Mouse (Mus musculus) intestine, embryonic 16.5 days (tissue): ENCODE results near the gene Trrap. TPM values are rescaled to one million over a fixed set of nuclear protein-coding genes. Genes with fewer than 3 reads are reported as not detected.

Source experiments
- ATAC-seq: fragments of 200-750 bp; cut with Nextera tagmentation; 2 replicates; pipeline ENCODE4 v1.8.0; 2017; ENCODE audit warnings: moderate TSS enrichment, moderate library complexity
- H3K27ac ChIP-seq: fragments of 300-500 bp; sonication (generic); 2 replicates; pipeline ENCODE4 v1.5.1; 2014; ENCODE audit warnings: mild to moderate bottlenecking, low read length
- H3K27me3 ChIP-seq: fragments of 300-500 bp; sonication (generic); replicated peaks from 2 replicates; pipeline ENCODE4 v1.6.1; 2014; ENCODE audit warnings: low read length, control low read depth, mixed read lengths; ENCODE audit not compliant: control insufficient read depth, insufficient read depth
- H3K36me3 ChIP-seq: fragments of 300-500 bp; sonication (generic); 2 replicates; pipeline ENCODE4 v1.6.1; 2014; ENCODE audit warnings: low read length, control low read depth; ENCODE audit not compliant: control insufficient read depth, insufficient read depth
- H3K4me1 ChIP-seq: fragments of 300-500 bp; sonication (generic); 2 replicates; pipeline ENCODE4 v1.6.1; 2014; ENCODE audit warnings: low read length, control low read depth, mixed read lengths; ENCODE audit not compliant: control insufficient read depth, insufficient read depth
- H3K4me2 ChIP-seq: fragments of 300-500 bp; sonication (generic); 2 replicates; pipeline ENCODE4 v1.6.1; 2014; ENCODE audit warnings: low read depth, low read length, control low read depth
- H3K4me3 ChIP-seq: fragments of 300-500 bp; sonication (generic); 2 replicates; pipeline ENCODE4 v1.5.1; 2014; ENCODE audit warnings: mild to moderate bottlenecking, low read length
- H3K9ac ChIP-seq: fragments of 300-500 bp; sonication (generic); 2 replicates; pipeline ENCODE4 v1.6.1; 2014; ENCODE audit warnings: low read depth, low read length
- H3K9me3 ChIP-seq: fragments of 300-500 bp; sonication (generic); 2 replicates; pipeline ENCODE4 v1.6.1; 2016; ENCODE audit warnings: low read length, control low read depth; ENCODE audit not compliant: control insufficient read depth
- WGBS: fragments of 180-500 bp; shearing (Covaris S2); extraction: QIAGEN DNeasy Blood & Tissue Kit; methylation state at CpG from one replicate; pipeline ENCODE4 v1.1.7; 2014; 5-methylcytosine and 5-hydroxymethylcytosine counted together
- polyA plus RNA-seq: library from polyadenylated mRNA; unstranded; fragments of >200 nt; fragmentation: Nextera tagmentation; extraction: Ambion mirVana; gene quantifications from 2 replicates; pipeline ENCODE4 v1.2.1, GENCODE M21; 2015

Trrap gene
- polyA plus RNA-seq, 1 experiment from 2014 or later, result 37.0 TPM

- H3K9me3 ChIP-seq, result no peaks in the 10 kb centered on the region
- H3K4me1 ChIP-seq, result no peaks in the 10 kb centered on the region
- H3K27me3 ChIP-seq, result no peaks in the 10 kb centered on the region
- no peak overlapping the region for H3K9ac ChIP-seq
- H3K36me3 ChIP-seq, result peaks cover 39% of the 10 kb centered on the region
- no peak for ATAC-seq
- WGBS, result 96% methylated on average over 3 of the region's 3 CpGs
- H3K4me2 ChIP-seq, result no peak overlapping the region
- no peak overlapping the region for H3K4me3 ChIP-seq
- H3K27ac ChIP-seq, result no peak overlapping the region
Observed at GRCm38 (mm10) chr5:144851820-144852219, 84.3 kb downstream of the Trrap start.

GRCm38 (mm10) chr5:144853931-144854330 lies 86.4 kb downstream of the Trrap start:
- Histone ChIP-seq H3K4me1 (no peaks in the 10 kb centered on the region), H3K9ac (no peak overlapping the region), H3K36me3 (peaks cover 51% of the 10 kb centered on the region), H3K9me3 (no peaks in the 10 kb centered on the region), H3K4me3 (no peak overlapping the region), H3K27ac (no peak overlapping the region), H3K27me3 (no peaks in the 10 kb centered on the region), H3K4me2 (no peak overlapping the region)
- no peak for ATAC-seq
- 87% methylated on average over 5 of the region's 5 CpGs for WGBS

- no peaks in the 10 kb centered on the region for H3K4me1 ChIP-seq
- H3K9ac ChIP-seq, result no peak overlapping the region
- H3K9me3 ChIP-seq, result peaks cover 10% of the 10 kb centered on the region
- ATAC-seq, result no peak
- H3K27ac ChIP-seq, result no peak overlapping the region
- H3K36me3 ChIP-seq, result peaks cover 58% of the 10 kb centered on the region
- H3K4me2 ChIP-seq, result no peak overlapping the region
- no peak overlapping the region for H3K4me3 ChIP-seq
- H3K27me3 ChIP-seq, result no peaks in the 10 kb centered on the region
- 63% methylated on average over 6 of the region's 6 CpGs for WGBS
Observed at GRCm38 (mm10) chr5:144855936-144856335, 88.4 kb downstream of the Trrap start.

- no peak for ATAC-seq
Observed at GRCm38 (mm10) chr5:144858527-144858926, 91.0 kb downstream of the Trrap start.

GRCm38 (mm10) chr5:144859284-144859683 lies 91.8 kb downstream of the Trrap start:
- no peak for ATAC-seq
- Histone ChIP-seq H3K36me3 (peaks cover 43% of the 10 kb centered on the region), H3K9me3 (peaks cover 13% of the 10 kb centered on the region), H3K9ac (no peak overlapping the region), H3K4me2 (no peak overlapping the region), H3K27me3 (no peaks in the 10 kb centered on the region), H3K27ac (no peak overlapping the region), H3K4me3 (no peak overlapping the region), H3K4me1 (no peaks in the 10 kb centered on the region)
- WGBS, result 90% methylated on average over 9 of the region's 9 CpGs

More at GRCm38 (mm10) chr5:144858527-144858926, 91.0 kb downstream of the Trrap start:
- H3K4me1 ChIP-seq, result no peaks in the 10 kb centered on the region
- H3K27ac ChIP-seq, result no peak overlapping the region
- no peak overlapping the region for H3K4me2 ChIP-seq
- no peak overlapping the region for H3K9ac ChIP-seq
- H3K36me3 ChIP-seq, result peaks cover 46% of the 10 kb centered on the region
- H3K27me3 ChIP-seq, result no peaks in the 10 kb centered on the region
- H3K9me3 ChIP-seq, result peaks cover 13% of the 10 kb centered on the region
- H3K4me3 ChIP-seq, result no peak overlapping the region
- WGBS, result 94% methylated on average over 15 of the region's 15 CpGs

GRCm38 (mm10) chr5:144860913-144861312 lies 93.4 kb downstream of the Trrap start:
- no peak for ATAC-seq
- peaks cover 40% of the 10 kb centered on the region for H3K36me3 ChIP-seq
- H3K4me1 ChIP-seq, result no peaks in the 10 kb centered on the region
- peaks cover 13% of the 10 kb centered on the region for H3K9me3 ChIP-seq
- H3K9ac ChIP-seq, result no peak overlapping the region
- no peak overlapping the region for H3K27ac ChIP-seq
- WGBS, result 97% methylated on average over 8 of the region's 8 CpGs
- H3K27me3 ChIP-seq, result no peaks in the 10 kb centered on the region
- H3K4me2 ChIP-seq, result no peak overlapping the region
- no peak overlapping the region for H3K4me3 ChIP-seq

- no peak overlapping the region for H3K27ac ChIP-seq
- no peaks in the 10 kb centered on the region for H3K9me3 ChIP-seq
- ATAC-seq, result no peak
- H3K9ac ChIP-seq, result no peak overlapping the region
- 79% methylated on average over 8 of the region's 8 CpGs for WGBS
- H3K4me1 ChIP-seq, result no peaks in the 10 kb centered on the region
- H3K4me3 ChIP-seq, result no peak overlapping the region
- no peaks in the 10 kb centered on the region for H3K36me3 ChIP-seq
- no peaks in the 10 kb centered on the region for H3K27me3 ChIP-seq
- H3K4me2 ChIP-seq, result no peak overlapping the region
Observed at GRCm38 (mm10) chr5:144866923-144867322, 99.4 kb downstream of the Trrap start.

GRCm38 (mm10) chr5:144869466-144869865 lies 101.9 kb downstream of the Trrap start:
- 66% methylated on average over 7 of the region's 7 CpGs for whole genome bisulfite sequencing
- Histone ChIP-seq H3K4me2 (no peak overlapping the region), H3K27me3 (no peaks in the 10 kb centered on the region), H3K9ac (no peak overlapping the region), H3K36me3 (no peaks in the 10 kb centered on the region), H3K4me3 (no peak overlapping the region), H3K9me3 (no peaks in the 10 kb centered on the region), H3K27ac (no peak overlapping the region), H3K4me1 (no peaks in the 10 kb centered on the region)
- no peak for ATAC-seq

GRCm38 (mm10) chr5:144870782-144871181 lies 103.2 kb downstream of the Trrap start:
- Histone ChIP-seq H3K27ac (0 out of 2 replicates have a peak overlapping the region, but pooled peaks have one; percentile 15), H3K4me2 (no peak overlapping the region), H3K27me3 (no peaks in the 10 kb centered on the region), H3K4me1 (no peaks in the 10 kb centered on the region), H3K9me3 (no peaks in the 10 kb centered on the region), H3K4me3 (no peak overlapping the region), H3K36me3 (no peaks in the 10 kb centered on the region), H3K9ac (no peak overlapping the region)
- no peak for ATAC-seq
- WGBS, result 74% methylated on average over 7 of the region's 7 CpGs

GRCm38 (mm10) chr5:144871775-144872174 lies 104.2 kb downstream of the Trrap start:
- no peaks in the 10 kb centered on the region for H3K27me3 ChIP-seq
- 92% methylated on average over 1 of the region's 1 CpGs for WGBS

More at GRCm38 (mm10) chr5:144871775-144872174, 104.2 kb downstream of the Trrap start:
- Histone ChIP-seq H3K4me3 (no peak overlapping the region), H3K4me2 (no peak overlapping the region), H3K9ac (no peak overlapping the region), H3K4me1 (no peaks in the 10 kb centered on the region), H3K27ac (no peak overlapping the region), H3K36me3 (no peaks in the 10 kb centered on the region), H3K9me3 (no peaks in the 10 kb centered on the region)
- no peak for ATAC-seq
